Mouse (Mus musculus) G1E (cell line): ENCODE results near the gene Rasl12.

ENCODE experiments used
- CTCF ChIP-seq: IDR thresholded peaks from 2 replicates; pipeline ENCODE4 v1.5.1; 2012; ENCODE audit warnings: low read depth, low read length, inconsistent platforms, mixed read lengths
- GATA1 ChIP-seq: IDR thresholded peaks from 2 replicates; pipeline ENCODE4 v1.6.1; 2012; ENCODE audit warnings: borderline replicate concordance, low read length, inconsistent platforms, mixed read lengths
- GATA2 ChIP-seq: IDR thresholded peaks from 2 replicates; pipeline ENCODE4 v1.6.1; 2012; ENCODE audit warnings: low read depth, low read length, inconsistent platforms, borderline replicate concordance

DNA sequence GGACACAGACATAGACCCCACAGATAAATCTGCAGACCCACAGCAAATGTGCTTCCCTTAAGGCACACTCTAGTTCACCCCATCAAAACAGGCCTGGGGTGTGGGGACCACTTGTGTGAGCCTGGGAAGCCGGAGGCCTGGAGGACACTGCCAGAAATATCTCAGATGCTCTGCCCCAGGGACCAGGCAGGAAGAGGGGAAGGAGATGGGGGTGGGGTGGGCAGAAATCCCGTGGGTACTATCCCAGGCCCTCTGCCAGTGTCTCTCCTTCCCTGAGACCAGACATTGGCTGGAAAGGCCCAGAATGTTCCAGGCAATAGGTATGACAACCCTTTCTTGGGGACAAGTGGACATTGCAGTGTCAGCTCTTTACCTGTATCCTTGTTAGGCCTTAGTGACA, 4.7 kb upstream of the Rasl12 start:
- TF ChIP-seq CTCF (no peak), GATA2 (no peak), GATA1 (no peak)
